Mouse (Mus musculus) forebrain, embryonic 14.5 days (tissue): Measurements from ENCODE around the gene Tex21. TPM values are rescaled to one million over a fixed set of nuclear protein-coding genes. Genes with fewer than 3 reads are reported as not detected.

Experiments
- ATAC-seq: fragments of 200-750 bp; cut with Nextera tagmentation; 2 replicates; pipeline ENCODE4 v1.8.0; 2017; ENCODE audit warnings: mild to moderate bottlenecking, moderate library complexity
- DNase-seq: peaks from one replicate; pipeline ENCODE4 v3.0.0-alpha.2; 2015; ENCODE audit warnings: low spot score
- H3K27ac ChIP-seq: fragments of 300-500 bp; sonication (generic); 2 replicates; pipeline ENCODE4 v1.5.1; 2014; ENCODE audit warnings: low read depth, mild to moderate bottlenecking, control low read depth, low read length, moderate library complexity
- H3K27me3 ChIP-seq: fragments of 300-500 bp; sonication (generic); replicated peaks from 2 replicates; pipeline ENCODE4 v1.6.1; 2014; ENCODE audit warnings: low read length, control low read depth, mixed read lengths; ENCODE audit not compliant: control insufficient read depth, insufficient read depth
- H3K36me3 ChIP-seq: fragments of 300-500 bp; sonication (generic); 2 replicates; pipeline ENCODE4 v1.6.1; 2014; ENCODE audit warnings: low read length, control low read depth; ENCODE audit not compliant: control insufficient read depth, insufficient read depth
- H3K4me1 ChIP-seq: fragments of 300-500 bp; sonication (generic); 2 replicates; pipeline ENCODE4 v1.6.1; 2014; ENCODE audit warnings: antibody characterized with exemption, low read length, control low read depth; ENCODE audit not compliant: control insufficient read depth, insufficient read depth
- H3K4me2 ChIP-seq: fragments of 300-500 bp; sonication (generic); 2 replicates; pipeline ENCODE4 v1.6.1; 2014; ENCODE audit warnings: mild to moderate bottlenecking, control low read depth, low read length
- H3K4me3 ChIP-seq: fragments of 300-500 bp; sonication (generic); 2 replicates; pipeline ENCODE4 v1.5.1; 2014; ENCODE audit warnings: low read depth, low read length, control low read depth
- H3K9ac ChIP-seq: fragments of 300-500 bp; sonication (generic); 2 replicates; pipeline ENCODE4 v1.6.1; 2014; ENCODE audit warnings: mild to moderate bottlenecking, low read length, control low read depth, moderate library complexity
- H3K9me3 ChIP-seq: fragments of 300-500 bp; sonication (generic); replicated peaks from 2 replicates; pipeline ENCODE4 v1.6.1; 2016; ENCODE audit warnings: low read length, control low read depth, mixed read lengths; ENCODE audit not compliant: control insufficient read depth
- WGBS: fragments of 180-500 bp; shearing (Covaris S2); extraction: QIAGEN DNeasy Blood & Tissue Kit; methylation state at CpG from one replicate; pipeline ENCODE4 v1.1.7; 2014; 5-methylcytosine and 5-hydroxymethylcytosine counted together
- polyA plus RNA-seq: library from polyadenylated mRNA; unstranded; fragments of >200 nt; fragmentation: Nextera tagmentation; extraction: Ambion mirVana; gene quantifications from 2 replicates; pipeline ENCODE4 v1.2.1, GENCODE M21; 2014

Gene Tex21
- polyA plus RNA-seq, 1 experiment from 2014 or later = not detected

GRCm38 (mm10) chr12:76264325-76264965, 17.9 kb upstream of the Tex21 start:
- DNase-seq = peak; percentile 64
- Histone ChIP-seq H3K27ac (no peak overlapping the region; the same call in 1 of the 2 replicates), H3K4me1 (no peaks in the 10 kb centered on the region), H3K36me3 (0 out of 2 replicates have a peak, but pooled peaks cover 3% of the 10 kb centered on the region), H3K9me3 (no peaks in the 10 kb centered on the region), H3K9ac (no peak overlapping the region), H3K4me3 (no peak overlapping the region), H3K27me3 (no peaks in the 10 kb centered on the region), H3K4me2 (no peak overlapping the region)
- 76% methylated on average over 9 of the region's 9 CpGs for WGBS
- peak; percentile 42; the same call in 1 of the 2 replicates for ATAC-seq

GRCm38 (mm10) chr12:76263876-76264275, 17.3 kb upstream of the Tex21 start:
- DNase-seq (no peak), ATAC-seq (no peak)
- Histone ChIP-seq H3K4me2 (no peak overlapping the region), H3K27me3 (no peaks in the 10 kb centered on the region), H3K9ac (no peak overlapping the region), H3K27ac (no peak overlapping the region; the same call in 1 of the 2 replicates), H3K4me3 (no peak overlapping the region), H3K4me1 (no peaks in the 10 kb centered on the region), H3K36me3 (0 out of 2 replicates have a peak, but pooled peaks cover 3% of the 10 kb centered on the region), H3K9me3 (no peaks in the 10 kb centered on the region)
- WGBS = 48% methylated on average over 1 of the region's 1 CpGs

GRCm38 (mm10) chr12:76262918-76263317, 16.4 kb upstream of the Tex21 start:
- ATAC-seq (no peak), DNase-seq (no peak)
- Histone ChIP-seq H3K9me3 (no peaks in the 10 kb centered on the region), H3K36me3 (0 out of 2 replicates have a peak, but pooled peaks cover 3% of the 10 kb centered on the region), H3K4me2 (no peak overlapping the region), H3K4me3 (no peak overlapping the region), H3K9ac (no peak overlapping the region), H3K27me3 (no peaks in the 10 kb centered on the region), H3K4me1 (no peaks in the 10 kb centered on the region), H3K27ac (no peak overlapping the region)
- 96% methylated on average over 4 of the region's 4 CpGs for WGBS

GRCm38 (mm10) chr12:76261556-76261955, 15.0 kb upstream of the Tex21 start:
- Histone ChIP-seq H3K4me3 (no peak overlapping the region), H3K27ac (no peak overlapping the region), H3K4me1 (peaks cover under 1% of the 10 kb centered on the region; the same call in 1 of the 2 replicates), H3K4me2 (no peak overlapping the region), H3K9me3 (no peaks in the 10 kb centered on the region), H3K36me3 (0 out of 2 replicates have a peak, but pooled peaks cover 3% of the 10 kb centered on the region), H3K9ac (no peak overlapping the region), H3K27me3 (no peaks in the 10 kb centered on the region)
- DNase-seq = no peak
- WGBS = 91% methylated on average over 4 of the region's 4 CpGs
- ATAC-seq = no peak

GRCm38 (mm10) chr12:76260673-76261072, 14.1 kb upstream of the Tex21 start:
- DNase-seq (no peak), ATAC-seq (no peak)
- H3K9me3 ChIP-seq = no peaks in the 10 kb centered on the region
- 0 out of 2 replicates have a peak, but pooled peaks cover 3% of the 10 kb centered on the region for H3K36me3 ChIP-seq
- H3K4me1 ChIP-seq = peaks cover 9% of the 10 kb centered on the region
- no peak overlapping the region for H3K4me3 ChIP-seq
- no peaks in the 10 kb centered on the region for H3K27me3 ChIP-seq
- H3K4me2 ChIP-seq = no peak overlapping the region
- 89% methylated on average over 3 of the region's 3 CpGs for WGBS
- H3K27ac ChIP-seq = no peak overlapping the region
- H3K9ac ChIP-seq = no peak overlapping the region

- H3K27me3 ChIP-seq = no peaks in the 10 kb centered on the region
- peak overlapping the region; percentile 74 for H3K9ac ChIP-seq
- WGBS = 7% methylated on average over 17 of the region's 17 CpGs
- peaks cover 14% of the 10 kb centered on the region for H3K4me1 ChIP-seq
- H3K4me2 ChIP-seq = peak overlapping the region; percentile 94
- no peak overlapping the region for H3K27ac ChIP-seq
- ATAC-seq = no peak
- H3K4me3 ChIP-seq = peak overlapping the region; percentile 62
- no peaks in the 10 kb centered on the region for H3K9me3 ChIP-seq
- no peak for DNase-seq
- H3K36me3 ChIP-seq = no peaks in the 10 kb centered on the region
Measured at GRCm38 (mm10) chr12:76256114-76256843, 9.7 kb upstream of the Tex21 start.

- peak overlapping the region; percentile 62 for H3K4me3 ChIP-seq
- no peaks in the 10 kb centered on the region for H3K36me3 ChIP-seq
- DNase-seq (no peak), ATAC-seq (no peak)
- 0% methylated on average over 11 of the region's 11 CpGs for WGBS
- no peak overlapping the region for H3K27ac ChIP-seq
- peak overlapping the region; percentile 74 for H3K9ac ChIP-seq
- peaks cover 14% of the 10 kb centered on the region for H3K4me1 ChIP-seq
- no peaks in the 10 kb centered on the region for H3K27me3 ChIP-seq
- no peaks in the 10 kb centered on the region for H3K9me3 ChIP-seq
- peak overlapping the region; percentile 94 for H3K4me2 ChIP-seq
Measured at GRCm38 (mm10) chr12:76255499-76255875, 8.9 kb upstream of the Tex21 start.

GRCm38 (mm10) chr12:76254725-76255498, 8.4 kb upstream of the Tex21 start, which contains the start of gene Mthfd1:
Gene Mthfd1, plus strand, starts transcription at chr12:76255298.
- peak within 1 kb of the TSS; percentile 94 for H3K4me2 ChIP-seq
- no peaks in the 10 kb centered on the region for H3K36me3 ChIP-seq
- no peaks in the 10 kb centered on the region for H3K27me3 ChIP-seq
- peak; percentile 97 for DNase-seq
- ATAC-seq = peak; percentile 100
- no peak within 1 kb of the TSS for H3K27ac ChIP-seq
- H3K4me1 ChIP-seq = peaks cover 14% of the 10 kb centered on the region
- peak within 1 kb of the TSS; percentile 62 for H3K4me3 ChIP-seq
- peak within 1 kb of the TSS; percentile 74 for H3K9ac ChIP-seq
- no peaks in the 10 kb centered on the region for H3K9me3 ChIP-seq
- 2% methylated on average over 43 of the region's 43 CpGs for WGBS
